Mouse (Mus musculus): Measurements from ENCODE around the gene Cdk18. TPM values are rescaled to one million over a fixed set of nuclear protein-coding genes. Genes with fewer than 3 reads are reported as not detected.

Gene Cdk18
- polyA plus RNA-seq, 2 experiments = 0.67 to 1.7 TPM

DNA sequence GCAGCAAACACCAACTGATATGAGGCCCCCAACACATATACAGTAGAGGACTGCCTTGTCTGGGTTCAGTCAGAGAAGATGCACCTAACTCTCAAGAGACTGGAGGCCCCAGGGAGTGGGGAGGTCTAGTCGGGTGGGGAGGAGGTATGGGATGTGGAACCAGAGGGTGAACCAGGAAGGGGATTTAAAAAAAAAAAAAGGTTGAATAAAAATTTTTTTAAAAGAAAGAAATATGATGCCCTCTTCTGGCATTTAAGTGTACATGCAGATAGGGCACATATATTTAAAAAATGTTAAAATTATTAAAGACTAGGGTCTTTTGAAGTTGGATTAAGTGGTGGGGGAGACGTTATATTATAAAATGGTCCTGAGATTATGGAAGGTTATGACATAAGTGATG, 30.1 kb downstream of the Cdk18 start:
- no peaks in the 10 kb centered on the region for H3K4me1 ChIP-seq (replicated peaks; ENCODE audit: control insufficient read depth in 2 of 2, insufficient read depth in 2 of 2, low read length in 1 of 2)
- H3K4me2 ChIP-seq (ENCODE audit: low read depth) = no peak overlapping the region
- 26% methylated on average over 2 of the region's 2 CpGs for WGBS (ENCODE audit: insufficient replicate concordance)
- H3K27me3 ChIP-seq (ENCODE audit: control insufficient read depth, insufficient read depth, low read length) = no peaks in the 10 kb centered on the region
- TF ChIP-seq CTCF (IDR thresholded peaks at IDR 0.05; ENCODE audit: low read depth) (no peak), EP300 (IDR thresholded peaks at IDR 0.05; ENCODE audit: low read depth) (no peak)
- no peak for DNase-seq (ENCODE audit: low read depth in 3 of 3, low spot score in 3 of 3)
- H3K36me3 ChIP-seq (replicated peaks; ENCODE audit: control insufficient read depth, insufficient read depth, low read depth) = no peaks in the 10 kb centered on the region
- ATAC-seq (ENCODE audit: insufficient read depth) = no peak
- H3K9ac ChIP-seq (replicated peaks) = no peak overlapping the region
- no peak overlapping the region for H3K27ac ChIP-seq
- H3K9me3 ChIP-seq (ENCODE audit: control insufficient read depth, low read length) = no peaks in the 10 kb centered on the region
- H3K4me3 ChIP-seq (ENCODE audit: insufficient read depth in 1 of 2, low read depth in 2 of 2, low read length in 2 of 2) = no peak overlapping the region

DNA sequence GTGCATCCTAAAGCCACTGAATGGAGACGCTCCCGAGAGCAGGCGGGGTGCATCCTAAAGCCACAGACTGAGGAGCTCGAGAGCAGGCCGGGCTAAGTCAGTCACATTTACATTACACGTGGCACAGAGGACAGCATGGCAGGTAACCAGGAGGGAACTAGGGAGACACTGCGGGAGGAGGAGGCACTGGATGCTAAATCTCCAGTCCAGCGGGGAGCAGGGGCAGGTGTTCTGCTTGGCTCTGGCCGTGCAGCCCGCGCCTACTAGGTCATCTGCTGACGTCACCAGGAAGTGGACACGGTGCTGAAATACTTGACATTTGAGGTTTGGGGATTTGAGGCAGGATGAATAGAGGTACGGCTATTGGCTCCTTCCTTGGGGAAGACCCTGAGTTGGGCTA, 35.1 kb downstream of the Cdk18 start:
- TF ChIP-seq EP300 (IDR thresholded peaks at IDR 0.05; ENCODE audit: low read depth) = no peak
- no peak for TF ChIP-seq CTCF (IDR thresholded peaks at IDR 0.05; ENCODE audit: low read depth)
- DNase-seq (ENCODE audit: low read depth in 3 of 3, low spot score in 3 of 3) (no peak), ATAC-seq (ENCODE audit: insufficient read depth) (no peak)
- no peak overlapping the region for H3K9ac ChIP-seq (replicated peaks)
- H3K36me3 ChIP-seq (replicated peaks; ENCODE audit: control insufficient read depth, insufficient read depth, low read depth) = no peaks in the 10 kb centered on the region
- H3K27me3 ChIP-seq (ENCODE audit: control insufficient read depth, insufficient read depth, low read length) = no peaks in the 10 kb centered on the region
- H3K27ac ChIP-seq = no peak overlapping the region
- H3K4me2 ChIP-seq (ENCODE audit: low read depth) = no peak overlapping the region
- no peak overlapping the region for H3K4me3 ChIP-seq (ENCODE audit: insufficient read depth in 1 of 2, low read depth in 2 of 2, low read length in 2 of 2)
- H3K4me1 ChIP-seq (replicated peaks; ENCODE audit: control insufficient read depth in 2 of 2, insufficient read depth in 2 of 2, low read length in 1 of 2) = no peaks in the 10 kb centered on the region; a peak in 2 of 4 replicates
- WGBS (ENCODE audit: insufficient replicate concordance) = 60% methylated on average over 14 of the region's 14 CpGs
- H3K9me3 ChIP-seq (ENCODE audit: control insufficient read depth, low read length) = no peaks in the 10 kb centered on the region

DNA sequence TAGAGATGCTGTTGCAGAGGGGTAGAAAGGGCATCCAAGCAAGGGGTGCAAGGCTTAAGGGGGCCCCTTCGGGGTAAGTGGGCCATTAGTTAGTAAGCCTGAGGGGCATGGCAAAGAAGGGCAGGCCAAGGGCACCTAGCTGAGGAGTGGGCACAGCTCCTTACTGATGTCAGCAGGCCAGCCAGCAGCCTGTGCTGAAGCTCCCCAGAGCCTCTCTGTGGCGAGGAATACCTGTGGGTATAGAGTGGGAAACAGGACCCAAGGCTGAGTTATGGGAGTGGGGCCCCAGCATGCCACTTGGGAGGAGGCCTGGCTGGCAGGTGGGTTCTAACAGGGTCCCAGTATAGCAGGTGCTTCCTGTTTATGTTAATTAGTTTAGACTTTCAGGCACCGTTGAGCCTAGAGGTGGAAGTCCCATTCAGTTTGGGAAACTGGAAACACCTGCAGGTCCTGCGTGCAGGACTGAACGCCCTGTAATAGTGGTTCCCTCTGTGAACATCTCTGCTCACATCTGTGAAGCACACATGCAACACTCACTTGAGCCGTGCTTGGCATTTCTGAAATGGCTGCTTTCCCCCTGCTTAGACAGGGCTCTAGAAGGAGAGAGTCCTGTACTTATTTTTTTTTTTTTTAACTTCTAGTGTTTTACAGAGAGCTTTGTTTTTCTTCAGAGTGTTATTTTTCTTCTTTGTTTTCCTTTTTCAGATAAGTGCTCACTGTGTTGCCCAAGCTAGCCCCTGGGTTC, 37.4 kb downstream of the Cdk18 start:
- no peaks in the 10 kb centered on the region; a peak in 2 of 4 replicates for H3K4me1 ChIP-seq (replicated peaks; ENCODE audit: control insufficient read depth in 2 of 2, insufficient read depth in 2 of 2, low read length in 1 of 2)
- H3K9me3 ChIP-seq (ENCODE audit: control insufficient read depth, low read length) = no peaks in the 10 kb centered on the region
- no peak overlapping the region for H3K27ac ChIP-seq
- no peaks in the 10 kb centered on the region for H3K36me3 ChIP-seq (replicated peaks; ENCODE audit: control insufficient read depth, insufficient read depth, low read depth)
- DNase-seq (ENCODE audit: low read depth in 3 of 3, low spot score in 3 of 3) = no peak
- no peak overlapping the region for H3K4me3 ChIP-seq (ENCODE audit: insufficient read depth in 1 of 2, low read depth in 2 of 2, low read length in 2 of 2)
- WGBS (ENCODE audit: insufficient replicate concordance) = 52% methylated on average over 6 of the region's 6 CpGs
- H3K4me2 ChIP-seq (ENCODE audit: low read depth) = no peak overlapping the region
- H3K9ac ChIP-seq (replicated peaks) = no peak overlapping the region
- no peak for ATAC-seq (ENCODE audit: insufficient read depth)
- TF ChIP-seq CTCF (IDR thresholded peaks at IDR 0.05; ENCODE audit: low read depth) (no peak), EP300 (IDR thresholded peaks at IDR 0.05; ENCODE audit: low read depth) (no peak)
- H3K27me3 ChIP-seq (ENCODE audit: control insufficient read depth, insufficient read depth, low read length) = no peaks in the 10 kb centered on the region

DNA sequence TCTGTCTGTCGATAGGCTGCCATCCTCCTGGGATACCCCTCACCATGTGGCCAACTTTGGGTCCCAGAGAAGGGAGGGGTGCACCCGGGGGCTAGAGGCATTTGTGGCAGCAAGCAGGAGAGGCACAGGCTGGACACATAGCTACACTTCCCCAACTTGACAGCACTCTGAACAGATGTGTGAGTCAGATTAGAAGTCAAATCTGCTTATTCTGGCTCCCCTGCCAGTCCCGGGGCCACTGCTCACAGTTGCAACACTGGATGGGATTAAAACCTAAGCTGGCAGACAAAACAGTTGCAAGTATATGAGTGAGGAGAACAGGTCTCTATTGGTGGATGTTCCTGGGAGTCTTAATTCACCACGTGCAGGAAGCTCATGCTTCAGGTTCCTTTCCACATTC, 39.7 kb downstream of the Cdk18 start:
- 19% methylated on average over 4 of the region's 4 CpGs for WGBS (ENCODE audit: insufficient replicate concordance)
- Histone ChIP-seq H3K27me3 (ENCODE audit: control insufficient read depth, insufficient read depth, low read length) (no peaks in the 10 kb centered on the region), H3K27ac (no peak overlapping the region), H3K36me3 (replicated peaks; ENCODE audit: control insufficient read depth, insufficient read depth, low read depth) (no peaks in the 10 kb centered on the region), H3K9me3 (ENCODE audit: control insufficient read depth, low read length) (no peaks in the 10 kb centered on the region), H3K9ac (replicated peaks) (no peak overlapping the region), H3K4me2 (ENCODE audit: low read depth) (no peak overlapping the region), H3K4me1 (replicated peaks; ENCODE audit: control insufficient read depth in 2 of 2, insufficient read depth in 2 of 2, low read length in 1 of 2) (peaks cover 3 to 9% of the 10 kb centered on the region in 2 experiments; a peak in 3 of 4 replicates), H3K4me3 (ENCODE audit: insufficient read depth in 1 of 2, low read depth in 2 of 2, low read length in 2 of 2) (no peak overlapping the region)
- TF ChIP-seq EP300 (IDR thresholded peaks at IDR 0.05; ENCODE audit: low read depth) (no peak), CTCF (IDR thresholded peaks at IDR 0.05; ENCODE audit: low read depth) (no peak)
- DNase-seq (ENCODE audit: low read depth in 3 of 3, low spot score in 3 of 3) (no peak), ATAC-seq (ENCODE audit: insufficient read depth) (no peak)

DNA sequence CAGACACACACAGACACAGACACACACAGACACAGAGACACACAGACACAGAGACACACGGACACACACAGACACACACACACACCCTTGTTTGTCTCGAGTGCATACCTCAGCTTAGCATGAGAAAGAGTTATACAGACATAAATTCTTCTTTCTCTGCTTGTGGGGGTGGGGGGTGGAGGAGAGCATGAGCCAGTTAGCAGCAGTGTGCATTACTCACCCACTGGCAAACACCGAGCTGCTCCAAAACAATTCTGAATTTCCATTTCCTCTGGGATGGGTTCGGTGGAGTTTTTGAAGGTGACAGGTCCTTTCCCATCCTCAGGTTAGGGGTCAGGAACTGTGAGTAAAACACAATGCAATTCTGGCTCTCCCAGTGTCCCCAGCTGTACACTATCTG, 40.5 kb downstream of the Cdk18 start:
- H3K9ac ChIP-seq (replicated peaks) = no peak overlapping the region
- no peak for TF ChIP-seq CTCF (IDR thresholded peaks at IDR 0.05; ENCODE audit: low read depth)
- H3K27ac ChIP-seq = no peak overlapping the region
- H3K27me3 ChIP-seq (ENCODE audit: control insufficient read depth, insufficient read depth, low read length) = no peaks in the 10 kb centered on the region
- H3K4me2 ChIP-seq (ENCODE audit: low read depth) = no peak overlapping the region
- ATAC-seq (ENCODE audit: insufficient read depth) (no peak), DNase-seq (ENCODE audit: low read depth in 3 of 3, low spot score in 3 of 3) (no peak)
- H3K4me3 ChIP-seq (ENCODE audit: insufficient read depth in 1 of 2, low read depth in 2 of 2, low read length in 2 of 2) = no peak overlapping the region
- WGBS (ENCODE audit: insufficient replicate concordance) = 48% methylated on average over 4 of the region's 4 CpGs
- peaks cover 3 to 9% of the 10 kb centered on the region in 2 experiments; a peak in 3 of 4 replicates for H3K4me1 ChIP-seq (replicated peaks; ENCODE audit: control insufficient read depth in 2 of 2, insufficient read depth in 2 of 2, low read length in 1 of 2)
- no peaks in the 10 kb centered on the region for H3K9me3 ChIP-seq (ENCODE audit: control insufficient read depth, low read length)
- no peaks in the 10 kb centered on the region for H3K36me3 ChIP-seq (replicated peaks; ENCODE audit: control insufficient read depth, insufficient read depth, low read depth)
